Comparison of ENCODE assay signal across 18 mouse cellular contexts in genomic region chr12:45614509-45615150, GRCm38 (mm10).
DNase-seq lines count a peak whose midpoint lies in the region; TF ChIP-seq lines count a peak whose summit lies in the region.
"Had no signal": no experiment of that assay in that cellular context is flagged by ENCODE, and none has a peak within 500 bp of the region (broad histone marks: within the 10 kb centered on the region; RNA-seq: fewer than 3 reads in every experiment).

No protein-coding gene starts in this region.

- TF ChIP-seq EP300 in ES-Bruce4 (IDR thresholded peaks at IDR 0.05; ENCODE audit: insufficient read depth, low read depth, low read length) = no peak

- TF ChIP-seq POLR2A in kidney, adult 2 months (IDR thresholded peaks at IDR 0.05; ENCODE audit: low read depth, low read length) = no peak
- TF ChIP-seq POLR2A in ES-Bruce4 (IDR thresholded peaks at IDR 0.05; ENCODE audit: insufficient read depth, low read length) = no peak

- H3K9ac ChIP-seq in ES-Bruce4 (ENCODE audit: low read depth, poor library complexity, severe bottlenecking) = no peak overlapping the region
- H3K9ac ChIP-seq: embryonic facial prominence, embryonic 13.5 days; lung, embryonic 14.5 days; stomach, embryonic 15.5 days had no signal

- H3K4me3 ChIP-seq in kidney, adult 2 months (ENCODE audit: insufficient read depth, low read depth, low read length) = no peak overlapping the region
- H3K4me3 ChIP-seq in ES-Bruce4 (ENCODE audit: low read depth, low read length) = no peak overlapping the region
- H3K4me3 ChIP-seq: embryonic facial prominence, embryonic 13.5 days; stomach, embryonic 15.5 days had no signal

- peak; percentile 2 for DNase-seq in kidney, adult 2 months
- DNase-seq in kidney, adult 11 months = no peak
- peak; percentile 83 for DNase-seq in Muller cell, postnatal 12 days (ENCODE audit: inconsistent ontology term)
- DNase-seq in embryo, embryonic 9.5 days (ENCODE audit: extremely low spot score) = peak; percentile 15
- DNase-seq in cerebellum, adult 11 months = no peak
- no peak for DNase-seq in cerebellum, postnatal 14 days
- DNase-seq in natural killer cell, adult 2 months (ENCODE audit: low spot score in 2 of 2) = no peak
- DNase-seq: cerebellum, adult 18-20 months; gastrocnemius, postnatal 14 days; heart, postnatal 14 days; kidney, postnatal 4 days; lung, embryonic 14.5 days; right cerebral cortex, adult 18-20 months; spleen, adult 18-20 months had no signal

- TF ChIP-seq CTCF in kidney, adult 2 months (conservative IDR thresholded peaks at IDR 0.05; ENCODE audit: insufficient read depth, insufficient read length, low read depth, low read length) = no peak
- TF ChIP-seq CTCF in ES-Bruce4 (IDR thresholded peaks at IDR 0.05; ENCODE audit: low read depth, low read length) = no peak

- 15% methylated on average over 1 of the region's 1 CpGs for WGBS in kidney, adult 2 months

- H3K9me3 ChIP-seq in ES-Bruce4 (replicated peaks; ENCODE audit: control insufficient read depth, insufficient read depth, low read length, poor library complexity, severe bottlenecking) = no peaks in the 10 kb centered on the region
- H3K9me3 ChIP-seq: embryonic facial prominence, embryonic 13.5 days; stomach, embryonic 15.5 days had no signal

- no peaks in the 10 kb centered on the region for H3K4me1 ChIP-seq in kidney, adult 2 months (ENCODE audit: control insufficient read depth, insufficient read depth, low read length)
- H3K4me1 ChIP-seq in ES-Bruce4 (ENCODE audit: control insufficient read depth, insufficient read depth, low read length) = peaks cover 4% of the 10 kb centered on the region
- H3K4me1 ChIP-seq: embryonic facial prominence, embryonic 13.5 days; stomach, embryonic 15.5 days had no signal

- no peaks in the 10 kb centered on the region for H3K36me3 ChIP-seq in kidney, adult 2 months (ENCODE audit: control insufficient read depth, insufficient read depth, low read length)
- H3K36me3 ChIP-seq in ES-Bruce4 (ENCODE audit: control insufficient read depth, insufficient read depth, low read length, poor library complexity, severe bottlenecking) = no peaks in the 10 kb centered on the region
- H3K36me3 ChIP-seq: embryonic facial prominence, embryonic 13.5 days; stomach, embryonic 15.5 days had no signal

- no peaks in the 10 kb centered on the region; the same call in 1 of the 2 replicates for H3K27me3 ChIP-seq in kidney, adult 2 months (replicated peaks; ENCODE audit: control insufficient read depth, insufficient read depth, low read length)
- H3K27me3 ChIP-seq in ES-Bruce4 (ENCODE audit: control insufficient read depth, insufficient read depth, low read length, poor library complexity, severe bottlenecking) = no peaks in the 10 kb centered on the region
- H3K27me3 ChIP-seq: embryonic facial prominence, embryonic 13.5 days; stomach, embryonic 15.5 days had no signal

- no peak overlapping the region for H3K27ac ChIP-seq in kidney, adult 2 months (ENCODE audit: insufficient read depth, low read depth, low read length)
- H3K27ac ChIP-seq in ES-Bruce4 (ENCODE audit: insufficient read depth, low read length) = peak overlapping the region; percentile 33; the same call in 1 of the 2 replicates
- H3K27ac ChIP-seq: embryonic facial prominence, embryonic 13.5 days; macrophage; stomach, embryonic 15.5 days had no signal

Comparison
In these comparisons a context has a peak if more than half of its experiments do, and no peak if none do; other contexts are left out.
1. DNase-seq: peak in kidney, adult 2 months (single experiment), Muller cell, postnatal 12 days (single experiment) and embryo, embryonic 9.5 days (single experiment); none in kidney, adult 11 months (single experiment), cerebellum, adult 11 months (single experiment), cerebellum, postnatal 14 days (0 of 2) and natural killer cell, adult 2 months (0 of 2).